Mouse (Mus musculus) midbrain, embryonic 10.5 days (tissue): ENCODE results near the gene Klf5. TPM values are rescaled to one million over a fixed set of nuclear protein-coding genes. Genes with fewer than 3 reads are reported as not detected.

Source experiments
- DNase-seq: peaks from one replicate; pipeline ENCODE4 v3.0.0-alpha.2; 2017; ENCODE audit warnings: low spot score
- H3K27ac ChIP-seq: fragments of 300-500 bp; sonication (generic); replicated peaks from 2 replicates; pipeline ENCODE4 v1.5.1; 2016; ENCODE audit warnings: mild to moderate bottlenecking
- H3K27me3 ChIP-seq: fragments of 300-500 bp; sonication (generic); 2 replicates; pipeline ENCODE4 v1.6.1; 2016; ENCODE audit warnings: low read depth, mild to moderate bottlenecking; ENCODE audit not compliant: poor library complexity, severe bottlenecking
- H3K36me3 ChIP-seq: fragments of 300-500 bp; sonication (generic); 2 replicates; pipeline ENCODE4 v1.6.1; 2016; ENCODE audit warnings: mild to moderate bottlenecking, moderate library complexity
- H3K4me1 ChIP-seq: fragments of 300-500 bp; sonication (generic); 2 replicates; pipeline ENCODE4 v1.6.1; 2016
- H3K4me3 ChIP-seq: fragments of 300-500 bp; sonication (generic); 2 replicates; pipeline ENCODE4 v1.5.1; 2016; ENCODE audit warnings: mild to moderate bottlenecking, moderate library complexity
- H3K9me3 ChIP-seq: fragments of 300-500 bp; sonication (generic); replicated peaks from 2 replicates; pipeline ENCODE4 v1.6.1; 2016; ENCODE audit warnings: mild to moderate bottlenecking
- WGBS: fragments of 180-500 bp; shearing (Covaris S2); methylation state at CpG from one replicate; pipeline ENCODE4 v1.1.7; 2016; 5-methylcytosine and 5-hydroxymethylcytosine counted together
- polyA plus RNA-seq: library from polyadenylated mRNA; unstranded; fragments of >200 nt; fragmentation: Nextera tagmentation; extraction: Ambion mirVana; gene quantifications from 2 replicates; pipeline ENCODE4 v1.2.1, GENCODE M21; 2016

Klf5 gene
- polyA plus RNA-seq, 1 experiment from 2014 or later: 2.3 TPM

DNA sequence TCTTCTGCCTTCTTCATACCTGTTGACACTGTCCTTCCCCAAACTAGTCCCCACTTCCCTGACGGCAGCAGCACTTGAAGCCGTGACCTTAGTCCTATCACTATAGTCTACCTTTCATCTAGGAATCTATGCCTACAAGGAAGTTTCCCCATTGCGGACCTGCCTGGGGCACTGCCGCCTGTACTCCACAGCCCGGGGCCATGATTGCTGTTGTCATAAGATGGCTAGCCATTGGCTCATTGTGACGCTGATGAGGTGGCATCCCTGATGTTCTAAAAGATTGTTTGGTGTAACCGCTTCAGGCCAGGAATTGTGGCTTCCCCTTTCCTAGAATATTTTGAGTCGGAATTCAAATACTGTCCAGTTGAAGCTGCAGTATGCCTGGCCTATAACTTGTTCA, 4.1 kb upstream of the Klf5 start:
- Histone ChIP-seq H3K9me3 (no peaks in the 10 kb centered on the region), H3K4me1 (peaks cover 17% of the 10 kb centered on the region), H3K36me3 (no peaks in the 10 kb centered on the region), H3K4me3 (no peak overlapping the region), H3K27me3 (peaks cover 44% of the 10 kb centered on the region), H3K27ac (no peak overlapping the region)
- no peak for DNase-seq
- WGBS: 91% methylated on average over 8 of the region's 8 CpGs

DNA sequence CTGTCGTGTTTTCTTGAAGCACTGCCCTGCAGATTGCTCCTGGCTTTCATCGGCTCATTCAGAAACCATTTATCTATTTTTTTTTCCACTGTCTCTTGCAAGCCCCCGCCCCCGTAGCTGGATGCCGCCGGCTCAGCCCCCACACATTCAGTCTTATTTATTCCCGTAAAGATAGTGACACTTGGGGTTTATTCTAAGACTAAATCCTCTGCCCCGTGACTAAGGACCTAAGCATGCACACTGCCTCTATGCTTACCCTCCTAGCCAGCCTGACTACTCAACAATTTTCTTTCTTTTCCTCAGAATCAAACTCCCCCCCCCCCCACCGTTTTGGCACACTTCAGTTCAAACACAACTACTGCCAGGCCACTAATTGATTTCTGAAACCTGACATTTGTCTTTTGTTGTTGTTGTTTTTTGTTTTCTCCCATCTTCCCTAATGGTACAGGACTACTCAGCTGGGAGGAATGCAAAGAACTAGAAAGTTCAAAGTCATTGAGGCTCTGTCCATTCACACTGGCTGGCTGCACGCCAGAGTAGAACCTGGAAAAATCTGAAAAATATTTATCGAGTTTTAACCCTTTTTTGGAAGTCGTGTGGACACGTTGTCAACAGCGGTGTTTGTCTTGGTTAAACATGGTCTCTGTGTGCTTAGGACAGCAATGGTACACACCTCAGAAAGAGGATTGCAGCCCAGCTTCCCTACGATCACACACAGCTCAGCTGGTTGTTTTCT, 2.7 kb upstream of the Klf5 start:
- H3K9me3 ChIP-seq: no peaks in the 10 kb centered on the region
- WGBS: 68% methylated on average over 15 of the region's 15 CpGs
- H3K4me1 ChIP-seq: peaks cover 23% of the 10 kb centered on the region
- no peak for DNase-seq
- H3K27ac ChIP-seq: no peak overlapping the region
- no peak overlapping the region for H3K4me3 ChIP-seq
- H3K27me3 ChIP-seq: peaks cover 57% of the 10 kb centered on the region
- no peaks in the 10 kb centered on the region for H3K36me3 ChIP-seq

DNA sequence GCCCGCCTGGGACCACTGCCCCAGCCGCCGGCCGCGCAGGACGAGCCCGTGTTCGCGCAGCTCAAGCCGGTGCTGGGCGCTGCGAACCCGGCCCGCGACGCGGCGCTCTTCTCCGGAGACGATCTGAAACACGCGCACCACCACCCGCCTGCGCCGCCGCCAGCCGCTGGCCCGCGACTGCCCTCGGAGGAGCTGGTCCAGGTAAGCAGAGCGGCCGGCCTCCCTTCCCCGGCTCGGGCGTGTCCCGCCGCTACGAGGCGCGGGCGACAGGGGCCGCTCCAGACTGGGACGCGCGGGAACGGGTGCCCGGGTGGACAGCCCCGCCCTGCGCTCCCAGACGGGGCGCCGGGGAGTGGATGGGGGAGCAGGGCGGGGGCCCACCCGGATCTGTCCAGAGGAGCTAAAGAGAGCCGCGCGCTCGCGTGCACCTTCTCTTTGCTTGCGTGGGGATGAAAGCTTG, 561 bp downstream of the Klf5 start:
- peaks cover 30% of the 10 kb centered on the region for H3K4me1 ChIP-seq
- no peaks in the 10 kb centered on the region for H3K36me3 ChIP-seq
- H3K9me3 ChIP-seq: no peaks in the 10 kb centered on the region
- peak overlapping the region; percentile 77 for H3K27ac ChIP-seq
- WGBS: under 1% methylated on average over 50 of the region's 60 CpGs
- H3K4me3 ChIP-seq: peak overlapping the region; percentile 71
- DNase-seq: peak; percentile 70
- peaks cover 86% of the 10 kb centered on the region for H3K27me3 ChIP-seq

DNA sequence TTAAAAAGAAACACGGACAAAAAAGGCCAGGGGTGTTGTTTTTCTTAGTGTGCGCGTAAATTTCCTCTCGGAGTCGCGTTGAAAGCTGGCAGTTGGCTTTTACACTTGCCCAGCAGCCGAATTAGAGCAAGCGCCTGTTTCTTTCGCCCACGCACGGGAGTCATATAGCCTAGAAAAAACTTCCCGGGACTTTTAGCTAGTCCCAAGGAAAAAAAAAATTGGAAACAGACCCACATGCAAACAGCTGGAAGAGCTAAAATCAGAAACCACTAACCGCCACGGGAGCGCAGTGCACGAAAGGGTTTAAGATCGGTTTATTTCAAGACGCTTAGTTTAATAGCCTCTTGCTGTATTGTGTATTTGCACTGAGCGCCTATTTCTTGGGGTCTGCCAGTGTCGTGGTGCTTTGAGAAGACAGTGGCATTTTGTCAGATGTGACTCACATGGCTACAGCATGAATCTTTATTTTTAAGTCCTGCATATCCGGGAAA, 1.3 kb downstream of the Klf5 start:
- Histone ChIP-seq H3K9me3 (no peaks in the 10 kb centered on the region), H3K4me1 (peaks cover 37% of the 10 kb centered on the region), H3K27me3 (peaks cover 82% of the 10 kb centered on the region), H3K4me3 (peak overlapping the region; percentile 71), H3K27ac (no peak overlapping the region), H3K36me3 (no peaks in the 10 kb centered on the region)
- DNase-seq: peak; percentile 29
- WGBS: 11% methylated on average over 21 of the region's 21 CpGs

DNA sequence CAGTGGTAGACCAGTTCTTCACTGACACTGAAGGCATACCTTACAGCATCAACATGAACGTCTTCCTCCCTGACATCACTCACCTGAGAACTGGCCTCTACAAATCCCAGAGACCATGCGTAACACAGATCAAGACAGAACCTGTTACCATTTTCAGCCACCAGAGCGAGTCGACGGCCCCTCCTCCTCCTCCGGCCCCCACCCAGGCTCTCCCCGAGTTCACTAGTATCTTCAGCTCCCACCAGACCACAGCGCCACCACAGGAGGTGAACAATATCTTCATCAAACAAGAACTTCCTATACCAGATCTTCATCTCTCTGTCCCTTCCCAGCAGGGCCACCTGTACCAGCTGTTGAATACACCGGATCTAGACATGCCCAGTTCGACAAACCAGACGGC, 3.0 kb downstream of the Klf5 start:
- Histone ChIP-seq H3K4me1 (peaks cover 40% of the 10 kb centered on the region), H3K27ac (no peak overlapping the region), H3K27me3 (peaks cover 72% of the 10 kb centered on the region), H3K9me3 (no peaks in the 10 kb centered on the region), H3K36me3 (no peaks in the 10 kb centered on the region), H3K4me3 (no peak overlapping the region)
- DNase-seq: no peak
- WGBS: 59% methylated on average over 11 of the region's 11 CpGs

DNA sequence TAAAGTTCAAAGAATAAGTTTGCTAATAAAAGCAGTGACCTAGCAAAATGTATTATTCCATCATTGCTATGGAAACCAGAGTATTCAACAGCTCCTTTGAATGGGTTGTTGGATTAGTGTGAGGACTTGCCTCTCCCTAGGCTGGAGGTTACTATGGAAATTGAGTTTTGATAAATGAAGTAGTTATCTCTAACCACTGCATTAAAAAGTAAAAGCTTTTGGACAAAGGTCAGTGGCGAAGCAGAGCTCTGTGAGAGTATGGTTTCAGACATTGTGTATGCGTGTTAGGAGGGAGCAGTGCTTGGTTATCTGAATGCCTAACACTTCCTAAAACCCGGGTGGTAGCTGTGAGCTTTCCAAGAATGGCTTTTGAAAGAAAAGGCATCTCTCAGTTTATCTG, 5.9 kb downstream of the Klf5 start:
- peaks cover 48% of the 10 kb centered on the region for H3K27me3 ChIP-seq
- H3K27ac ChIP-seq: no peak overlapping the region
- no peak for DNase-seq
- H3K4me3 ChIP-seq: no peak overlapping the region
- H3K9me3 ChIP-seq: no peaks in the 10 kb centered on the region
- peaks cover 26% of the 10 kb centered on the region for H3K4me1 ChIP-seq
- 45% methylated on average over 3 of the region's 3 CpGs for WGBS
- no peaks in the 10 kb centered on the region for H3K36me3 ChIP-seq

DNA sequence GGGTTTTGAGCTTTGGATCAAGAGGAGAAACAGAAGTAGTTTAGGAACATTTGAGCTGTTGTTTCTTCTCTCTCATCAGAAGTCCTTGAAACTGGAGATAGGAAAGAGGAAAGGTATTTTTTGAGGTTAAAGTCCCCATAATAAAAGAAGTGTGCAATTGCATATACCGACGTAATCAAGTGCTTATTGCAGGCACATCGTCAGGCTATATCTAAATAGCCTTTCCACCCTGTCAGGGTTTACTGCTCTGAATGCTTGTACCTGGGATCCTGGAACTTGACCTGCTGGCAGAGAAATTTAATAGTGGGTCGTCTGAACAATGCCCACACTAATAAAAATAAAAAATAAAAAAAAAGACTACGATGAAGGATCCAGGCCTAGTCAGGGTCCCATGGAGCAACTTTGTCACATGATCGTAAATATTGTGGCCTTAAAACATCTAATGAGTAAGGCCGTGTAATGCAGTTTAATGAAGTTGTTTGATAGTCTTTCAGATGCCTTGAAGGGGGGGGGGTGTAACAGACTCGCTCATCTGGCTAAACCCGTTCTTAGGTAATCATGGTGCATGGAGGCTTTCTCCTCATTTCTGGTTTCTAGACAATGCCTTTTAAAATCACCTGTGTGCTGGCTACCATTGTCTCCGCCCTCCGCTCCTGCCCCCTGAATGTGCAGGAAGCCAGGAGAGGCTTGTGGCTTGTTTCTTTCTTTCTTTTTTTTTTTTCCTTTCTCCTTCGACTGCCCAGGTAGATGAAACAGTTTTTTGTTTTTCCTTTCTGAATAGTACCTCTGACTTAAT, 6.7 kb downstream of the Klf5 start:
- Histone ChIP-seq H3K36me3 (no peaks in the 10 kb centered on the region), H3K4me3 (no peak overlapping the region), H3K4me1 (peaks cover 20% of the 10 kb centered on the region), H3K27me3 (peaks cover 40% of the 10 kb centered on the region), H3K9me3 (no peaks in the 10 kb centered on the region), H3K27ac (no peak overlapping the region)
- 87% methylated on average over 12 of the region's 12 CpGs for WGBS
- no peak for DNase-seq

DNA sequence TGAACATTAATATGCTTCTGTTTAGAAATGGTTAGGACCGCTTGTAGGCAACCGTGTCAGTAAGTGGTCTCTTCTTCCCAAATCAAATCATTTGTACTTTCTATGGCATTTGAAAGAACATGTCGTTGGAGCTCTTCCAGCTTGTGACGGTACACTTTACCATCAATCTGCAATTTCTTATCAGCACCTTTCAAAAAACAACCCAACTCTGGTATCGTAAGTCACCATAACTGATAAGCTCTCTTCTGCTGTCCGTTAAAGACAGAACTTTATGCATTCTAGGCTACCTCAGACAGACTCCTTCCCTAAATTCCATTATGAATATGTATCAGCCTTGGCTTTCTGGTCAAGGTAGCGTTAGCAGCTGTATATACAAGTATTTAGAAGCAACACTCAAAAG, 7.9 kb downstream of the Klf5 start:
- 94% methylated on average over 7 of the region's 7 CpGs for WGBS
- no peak for DNase-seq

DNA sequence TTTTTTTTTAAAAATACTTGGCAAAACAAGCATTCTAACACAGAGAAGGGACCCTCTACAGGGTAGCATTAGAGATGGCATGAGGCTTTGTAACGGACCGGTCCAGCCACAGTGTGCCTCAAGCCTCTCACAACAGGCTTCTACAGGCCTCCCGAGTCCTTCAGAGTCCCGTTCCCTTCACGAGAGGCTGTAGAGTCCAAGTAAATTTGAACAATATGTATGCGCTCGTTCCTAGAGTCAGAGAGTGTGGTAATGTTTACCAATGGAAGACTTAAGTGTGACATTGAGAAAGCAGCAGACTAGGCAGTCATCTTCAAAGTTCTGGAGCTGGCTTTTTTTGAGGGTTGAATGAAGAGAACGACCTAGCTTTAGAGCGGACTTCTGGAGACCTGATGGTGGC, 11.1 kb downstream of the Klf5 start:
- Histone ChIP-seq H3K27me3 (peaks cover 4% of the 10 kb centered on the region; the same call in 1 of the 2 replicates), H3K4me3 (no peak overlapping the region), H3K4me1 (peaks cover 7% of the 10 kb centered on the region), H3K36me3 (peaks cover 8% of the 10 kb centered on the region), H3K27ac (no peak overlapping the region), H3K9me3 (peaks cover 4% of the 10 kb centered on the region; the same call in 1 of the 2 replicates)
- DNase-seq: no peak
- WGBS: 89% methylated on average over 9 of the region's 9 CpGs

More for the DNA sequence above, 7.9 kb downstream of the Klf5 start:
- Histone ChIP-seq H3K4me3 (no peak overlapping the region), H3K4me1 (peaks cover 20% of the 10 kb centered on the region), H3K9me3 (no peaks in the 10 kb centered on the region), H3K27me3 (peaks cover 28% of the 10 kb centered on the region), H3K36me3 (no peaks in the 10 kb centered on the region), H3K27ac (no peak overlapping the region)

DNA sequence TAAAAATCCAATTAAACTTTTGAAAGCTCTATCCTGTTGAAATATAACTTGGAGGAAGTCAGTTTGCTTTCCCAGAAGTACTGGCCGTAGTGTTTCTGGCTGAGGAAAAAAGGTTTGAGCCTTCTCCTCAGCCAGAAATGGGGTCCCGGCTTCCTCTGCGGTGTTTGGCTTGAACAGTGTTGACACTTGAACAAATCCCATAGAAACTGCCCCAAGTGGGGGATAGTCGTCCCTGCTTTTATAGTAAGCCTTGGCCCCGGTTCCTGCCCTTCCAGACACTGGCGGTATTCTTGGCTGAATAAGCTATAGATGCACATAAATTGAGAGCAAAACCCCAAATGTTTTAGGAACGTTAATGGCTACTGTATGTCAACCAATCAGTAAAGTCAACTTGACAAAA, 11.9 kb downstream of the Klf5 start:
- H3K9me3 ChIP-seq: peaks cover 4% of the 10 kb centered on the region; the same call in 1 of the 2 replicates
- no peak overlapping the region for H3K4me3 ChIP-seq
- no peak overlapping the region for H3K27ac ChIP-seq
- 81% methylated on average over 7 of the region's 7 CpGs for WGBS
- H3K27me3 ChIP-seq: peaks cover 4% of the 10 kb centered on the region; the same call in 1 of the 2 replicates
- H3K36me3 ChIP-seq: peaks cover 8% of the 10 kb centered on the region
- DNase-seq: no peak
- H3K4me1 ChIP-seq: no peaks in the 10 kb centered on the region

DNA sequence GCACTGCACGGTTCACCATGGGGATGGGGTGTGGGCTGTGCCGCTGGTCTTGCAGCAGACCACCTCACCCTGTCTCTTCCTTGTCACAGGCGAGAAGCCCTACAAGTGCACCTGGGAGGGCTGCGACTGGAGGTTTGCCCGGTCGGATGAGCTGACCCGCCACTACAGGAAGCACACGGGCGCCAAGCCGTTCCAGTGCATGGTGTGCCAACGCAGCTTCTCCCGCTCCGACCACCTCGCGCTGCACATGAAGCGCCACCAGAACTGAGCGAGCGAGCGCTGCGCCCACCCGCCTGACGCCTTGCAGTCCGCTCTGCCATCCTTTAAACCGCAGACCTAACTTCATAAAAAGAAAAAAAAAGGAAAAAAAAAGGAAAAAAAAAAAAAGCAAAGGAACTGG, 14.6 kb downstream of the Klf5 start:
- H3K27ac ChIP-seq: no peak overlapping the region
- peaks cover 8% of the 10 kb centered on the region for H3K36me3 ChIP-seq
- no peak for DNase-seq
- peaks cover 4% of the 10 kb centered on the region; the same call in 1 of the 2 replicates for H3K9me3 ChIP-seq
- no peaks in the 10 kb centered on the region for H3K27me3 ChIP-seq
- H3K4me1 ChIP-seq: no peaks in the 10 kb centered on the region
- no peak overlapping the region for H3K4me3 ChIP-seq
- WGBS: 88% methylated on average over 24 of the region's 24 CpGs

DNA sequence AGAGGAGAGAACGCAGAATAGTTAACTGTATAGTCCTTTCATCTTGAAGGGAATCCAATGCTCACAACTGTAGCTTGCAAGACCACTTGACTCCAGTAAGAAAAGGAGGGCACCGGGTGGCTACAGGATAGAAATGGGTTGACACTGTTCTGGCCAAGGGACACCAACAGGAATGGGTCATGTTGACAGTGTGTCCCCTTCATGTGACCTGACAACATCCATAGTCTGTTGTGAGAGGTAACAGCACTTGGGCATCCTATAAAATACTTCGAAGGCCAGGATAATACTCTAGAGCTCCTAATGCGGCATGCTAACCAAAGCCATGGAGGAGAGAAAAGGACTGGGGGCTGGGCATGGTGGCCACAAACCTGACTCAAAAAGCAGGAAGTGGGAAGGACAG, 17.8 kb downstream of the Klf5 start:
- peaks cover 8% of the 10 kb centered on the region for H3K36me3 ChIP-seq
- H3K27me3 ChIP-seq: no peaks in the 10 kb centered on the region
- WGBS: 92% methylated on average over 4 of the region's 4 CpGs
- DNase-seq: no peak
- H3K4me3 ChIP-seq: no peak overlapping the region
- H3K4me1 ChIP-seq: no peaks in the 10 kb centered on the region
- no peak overlapping the region for H3K27ac ChIP-seq
- H3K9me3 ChIP-seq: peaks cover 4% of the 10 kb centered on the region; the same call in 1 of the 2 replicates

DNA sequence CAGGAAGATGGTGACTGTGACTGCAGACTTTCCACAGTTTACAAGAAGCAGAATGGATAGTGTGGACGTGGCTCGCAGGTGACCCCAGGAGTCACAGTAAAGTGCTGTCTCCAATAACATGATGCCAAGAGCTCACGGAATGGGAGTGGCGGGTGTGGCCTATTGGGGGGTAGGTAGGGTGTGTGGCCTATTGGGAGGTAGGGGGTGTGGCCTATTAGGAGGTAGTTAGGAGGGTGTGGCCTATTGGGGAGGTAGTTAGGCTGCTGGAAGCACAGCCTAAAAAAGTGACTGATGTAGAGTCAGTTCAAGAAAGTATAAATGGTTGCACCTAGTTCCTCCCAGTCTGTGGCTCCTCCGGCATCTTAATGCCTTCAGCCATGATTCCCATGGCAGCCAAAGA, 22.2 kb downstream of the Klf5 start:
- WGBS: 80% methylated on average over 5 of the region's 5 CpGs
- DNase-seq: no peak
- Histone ChIP-seq H3K4me3 (no peak overlapping the region), H3K36me3 (no peaks in the 10 kb centered on the region), H3K27me3 (no peaks in the 10 kb centered on the region), H3K9me3 (no peaks in the 10 kb centered on the region), H3K27ac (no peak overlapping the region), H3K4me1 (no peaks in the 10 kb centered on the region)
